Comparison of ENCODE assay signal across 9 mouse cellular contexts in the genomic region with DNA sequence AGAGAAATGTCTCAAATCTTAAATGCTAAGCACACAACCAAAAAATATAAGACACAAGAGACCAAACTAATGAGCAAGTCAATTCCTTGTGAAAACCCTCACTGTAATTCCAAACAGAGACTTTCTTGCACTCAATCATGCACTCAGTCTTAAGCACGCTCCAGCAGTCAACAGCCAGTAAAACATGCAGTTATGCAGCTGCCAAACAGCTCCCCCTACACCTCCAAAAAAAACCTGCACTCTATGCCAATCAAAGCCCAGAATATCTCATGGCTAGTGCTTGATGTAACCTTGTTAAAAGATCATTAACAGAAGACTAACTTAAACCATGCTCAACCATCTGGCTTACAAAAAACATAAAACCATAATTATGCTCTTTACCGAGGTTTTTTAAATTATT.
DNase-seq lines count a peak whose midpoint lies in the region; ATAC-seq and TF ChIP-seq lines count a peak whose summit lies in the region.
"Had no signal": no experiment of that assay in that cellular context is flagged by ENCODE, and none has a peak within 500 bp of the region (broad histone marks: within the 10 kb centered on the region; RNA-seq: fewer than 3 reads in every experiment).

No protein-coding gene starts in this region.

- no peak overlapping the region for H3K4me3 ChIP-seq in hindbrain, embryonic 11.5 days (ENCODE audit: low read depth, low read length)
- H3K4me3 ChIP-seq in hindbrain, embryonic 16.5 days (ENCODE audit: low read length): no peak overlapping the region
- no peak overlapping the region for H3K4me3 ChIP-seq in MEL (ENCODE audit: control insufficient read depth in 1 of 2, insufficient read depth in 1 of 2, low read depth in 2 of 2, low read length in 2 of 2)
- H3K4me3 ChIP-seq in forebrain, embryonic 15.5 days: no peak overlapping the region

- TF ChIP-seq POLR2A in MEL (IDR thresholded peaks at IDR 0.05; ENCODE audit: control insufficient read depth in 1 of 2, insufficient read depth in 1 of 2, low read depth in 1 of 2, low read length in 2 of 2, poor library complexity in 1 of 2): no peak

- H3K9me3 ChIP-seq in hindbrain, embryonic 11.5 days (ENCODE audit: control insufficient read depth, low read length): no peaks in the 10 kb centered on the region
- no peaks in the 10 kb centered on the region for H3K9me3 ChIP-seq in hindbrain, embryonic 16.5 days (ENCODE audit: control insufficient read depth, low read length)
- H3K9me3 ChIP-seq in MEL (replicated peaks; ENCODE audit: insufficient read depth, low read length): no peaks in the 10 kb centered on the region
- no peaks in the 10 kb centered on the region for H3K9me3 ChIP-seq in forebrain, embryonic 15.5 days

- no peaks in the 10 kb centered on the region for H3K36me3 ChIP-seq in hindbrain, embryonic 11.5 days (ENCODE audit: control insufficient read depth, insufficient read depth, low read length)
- H3K36me3 ChIP-seq in hindbrain, embryonic 16.5 days (ENCODE audit: control insufficient read depth, insufficient read depth, low read length): no peaks in the 10 kb centered on the region
- peaks cover 0 to 17% of the 10 kb centered on the region in 2 experiments; a peak in 2 of 4 replicates for H3K36me3 ChIP-seq in MEL (ENCODE audit: control insufficient read depth in 1 of 2, insufficient read depth in 2 of 2, low read length in 2 of 2)
- no peaks in the 10 kb centered on the region for H3K36me3 ChIP-seq in forebrain, embryonic 15.5 days

- peaks cover 5% of the 10 kb centered on the region; the same call in 1 of the 2 replicates for H3K79me2 ChIP-seq in MEL (ENCODE audit: control insufficient read depth, insufficient read depth, low read length, poor library complexity)

- H3K27me3 ChIP-seq in hindbrain, embryonic 11.5 days (ENCODE audit: control insufficient read depth, insufficient read depth, low read length): no peaks in the 10 kb centered on the region
- H3K27me3 ChIP-seq in hindbrain, embryonic 16.5 days (replicated peaks; ENCODE audit: control insufficient read depth, insufficient read depth, low read length): no peaks in the 10 kb centered on the region
- H3K27me3 ChIP-seq in MEL (ENCODE audit: control insufficient read depth in 1 of 2, insufficient read depth in 2 of 2, low read length in 2 of 2): no peaks in the 10 kb centered on the region
- no peaks in the 10 kb centered on the region for H3K27me3 ChIP-seq in forebrain, embryonic 15.5 days

- no peak overlapping the region for H3K27ac ChIP-seq in hindbrain, embryonic 11.5 days (ENCODE audit: low read depth, low read length)
- no peak overlapping the region for H3K27ac ChIP-seq in hindbrain, embryonic 16.5 days (ENCODE audit: low read depth, low read length)
- H3K27ac ChIP-seq in MEL (ENCODE audit: control insufficient read depth, low read depth, low read length): no peak overlapping the region
- no peak overlapping the region for H3K27ac ChIP-seq in forebrain, embryonic 15.5 days (replicated peaks)

- peak; percentile 23 to 43 (median 31); a peak in 4 of 6 replicates for TF ChIP-seq CTCF in MEL (IDR thresholded peaks at IDR 0.05 in 2 of 3, conservative IDR thresholded peaks at IDR 0.05 in 1 of 3; ENCODE audit: control insufficient read depth in 1 of 3, insufficient read depth in 1 of 3, low read depth in 2 of 3, low read length in 3 of 3, poor library complexity in 1 of 3, severe bottlenecking in 1 of 3)

- DNase-seq in hindbrain, embryonic 11.5 days (ENCODE audit: low spot score): peak; percentile 16
- DNase-seq in 416B (ENCODE audit: low read depth): peak; percentile 53
- DNase-seq in MEL (ENCODE audit: low read depth, low spot score): peak; percentile 43
- peak; percentile 33 for DNase-seq in kidney, postnatal 14 days
- no peak for DNase-seq in yolk sac, embryonic 10.5 days (ENCODE audit: low spot score)
- no peak for DNase-seq in urinary bladder, postnatal 14 days (ENCODE audit: low spot score)

- no peak for TF ChIP-seq EP300 in MEL (IDR thresholded peaks at IDR 0.05; ENCODE audit: low read depth in 1 of 2, low read length in 2 of 2)

- H3K4me2 ChIP-seq in hindbrain, embryonic 11.5 days (replicated peaks; ENCODE audit: low read depth, low read length): no peak overlapping the region
- no peak overlapping the region for H3K4me2 ChIP-seq in hindbrain, embryonic 16.5 days (ENCODE audit: low read length)
- H3K4me2 ChIP-seq in forebrain, embryonic 15.5 days (replicated peaks): no peak overlapping the region

- no peaks in the 10 kb centered on the region for H3K4me1 ChIP-seq in hindbrain, embryonic 11.5 days (replicated peaks; ENCODE audit: control insufficient read depth, insufficient read depth, low read length)
- H3K4me1 ChIP-seq in hindbrain, embryonic 16.5 days (ENCODE audit: control insufficient read depth, insufficient read depth, low read depth, low read length): no peaks in the 10 kb centered on the region
- H3K4me1 ChIP-seq in MEL (ENCODE audit: control insufficient read depth in 1 of 2, insufficient read depth in 2 of 2, low read length in 2 of 2): peaks cover 4 to 5% of the 10 kb centered on the region in 2 experiments
- H3K4me1 ChIP-seq in forebrain, embryonic 15.5 days: no peaks in the 10 kb centered on the region

- 75% methylated on average over 2 of the region's 2 CpGs for WGBS in hindbrain, embryonic 11.5 days
- WGBS in hindbrain, embryonic 16.5 days: 53% methylated on average over 2 of the region's 2 CpGs
- 61% methylated on average over 2 of the region's 2 CpGs for WGBS in forebrain, embryonic 15.5 days

- no peak; the same call in 1 of the 2 replicates for TF ChIP-seq RAD21 in MEL (IDR thresholded peaks at IDR 0.05; ENCODE audit: low read depth, low read length)

- no peak overlapping the region for H3K9ac ChIP-seq in hindbrain, embryonic 11.5 days (ENCODE audit: low read depth, low read length)
- H3K9ac ChIP-seq in hindbrain, embryonic 16.5 days (ENCODE audit: low read depth, low read length): no peak overlapping the region
- no peak overlapping the region for H3K9ac ChIP-seq in MEL (ENCODE audit: control insufficient read depth, low read depth, low read length, poor library complexity, severe bottlenecking)
- H3K9ac ChIP-seq in forebrain, embryonic 15.5 days (replicated peaks): no peak overlapping the region

- no peak for ATAC-seq in hindbrain, embryonic 11.5 days (ENCODE audit: low FRiP score)
- ATAC-seq in hindbrain, embryonic 16.5 days: no peak
- no peak for ATAC-seq in forebrain, embryonic 15.5 days (replicated peaks)
- ATAC-seq: intestine, embryonic 16.5 days had no signal

TF ChIP-seq in MEL, 35 proteins besides CTCF, POLR2A, EP300 and RAD21:
- TF ChIP-seq MAZ (IDR thresholded peaks at IDR 0.05; ENCODE audit: low read depth, low read length): no peak
- TF ChIP-seq GATA1 (IDR thresholded peaks at IDR 0.05; ENCODE audit: low read depth, low read length): no peak
- no peak for TF ChIP-seq KAT2A (conservative IDR thresholded peaks at IDR 0.05; ENCODE audit: low read depth, low read length)
- no peak for TF ChIP-seq POLR2AphosphoS2 (IDR thresholded peaks at IDR 0.05; ENCODE audit: low read length)
- TF ChIP-seq CHD2 (IDR thresholded peaks at IDR 0.05; ENCODE audit: low read length): no peak
- no peak for TF ChIP-seq MXI1 (IDR thresholded peaks at IDR 0.05; ENCODE audit: low read depth, low read length)
- no peak for TF ChIP-seq NELFE (IDR thresholded peaks at IDR 0.05; ENCODE audit: low read depth, low read length)
- TF ChIP-seq ZKSCAN1 (IDR thresholded peaks at IDR 0.05; ENCODE audit: low read depth, low read length): no peak
- no peak for TF ChIP-seq UBTF (IDR thresholded peaks at IDR 0.05; ENCODE audit: borderline replicate concordance, insufficient read depth, low read depth, low read length)

Comparison
In these comparisons a context has a peak if more than half of its experiments do, and no peak if none do; other contexts are left out.
1. DNase-seq: peak in hindbrain, embryonic 11.5 days (single experiment), 416B (single experiment), MEL (single experiment) and kidney, postnatal 14 days (single experiment); none in yolk sac, embryonic 10.5 days (single experiment) and urinary bladder, postnatal 14 days (single experiment).